Mouse (Mus musculus): ENCODE results near the gene Myl6b.

The Myl6b gene

DNA sequence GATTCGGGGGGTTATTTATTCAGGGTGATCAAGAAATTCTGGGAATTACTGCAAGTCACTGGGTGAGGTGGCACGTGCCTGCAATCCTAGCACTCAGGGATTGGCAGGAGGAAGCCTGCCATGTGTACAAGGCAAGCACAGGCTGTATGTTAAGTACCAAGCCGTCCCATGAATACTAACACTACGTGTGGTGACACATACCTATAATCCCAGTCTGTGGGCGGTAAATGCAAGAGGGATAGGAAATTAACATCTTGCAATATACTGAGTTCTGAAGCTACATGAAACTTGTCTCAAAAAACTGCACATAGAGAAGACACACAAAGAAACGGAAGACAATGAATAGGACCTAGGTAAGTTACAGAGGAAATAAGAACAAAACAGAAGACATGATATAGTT, 47.5 kb downstream of the Myl6b start:
- DNase-seq (ENCODE audit: low spot score in 2 of 2), result no peak

DNA sequence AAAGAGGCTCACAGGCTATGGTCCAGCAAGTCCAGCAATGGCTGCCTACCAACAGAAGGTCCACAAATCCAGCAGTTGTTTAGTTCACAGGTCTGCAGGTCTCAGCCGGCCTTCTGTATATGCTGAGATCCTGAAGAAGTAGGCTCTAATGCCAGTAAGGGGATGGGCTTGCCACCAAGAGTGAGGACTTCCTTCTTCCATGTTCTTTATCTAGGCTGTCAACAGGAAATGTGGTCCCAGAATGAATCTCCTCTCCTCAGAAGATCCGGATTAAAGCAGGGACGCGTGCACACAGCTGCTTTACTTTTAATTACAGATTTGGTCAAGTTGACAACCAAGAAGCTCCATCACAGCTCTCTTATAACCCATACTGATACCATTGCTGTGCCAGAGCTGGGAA, 53.1 kb downstream of the Myl6b start:
- DNase-seq (ENCODE audit: low spot score in 2 of 2), result no peak

DNA sequence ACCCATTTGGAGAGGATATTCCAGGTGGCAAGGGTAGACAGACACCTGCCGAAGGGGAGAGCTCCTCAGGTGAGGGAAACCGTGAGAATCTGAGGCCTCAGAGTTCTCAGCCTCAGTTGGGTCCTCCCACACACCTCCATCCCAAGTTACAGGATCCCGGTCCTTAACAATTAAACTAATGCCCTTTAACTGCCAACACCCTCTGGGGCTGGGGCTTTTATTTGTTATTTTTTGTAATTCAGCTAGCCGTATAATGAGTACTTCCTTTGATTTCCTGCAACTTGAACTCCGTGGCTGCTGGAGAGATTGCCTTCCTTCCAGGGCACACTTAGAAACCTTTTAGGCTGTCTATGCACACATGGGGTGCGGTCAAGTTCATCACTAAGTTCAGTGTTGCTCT, 54.1 kb downstream of the Myl6b start:
- no peak for DNase-seq (ENCODE audit: low spot score in 2 of 2)
